Mouse (Mus musculus) right cerebral cortex, adult 2 months (tissue): ENCODE measurements at regions not wholly inside any gene's neighbourhood (a gene's known extent, or its start where the extent isn't known, plus 50 kb on each side); places are given as distances from the start of the nearest gene placed in this dataset.

ENCODE experiments used
- DNase-seq, 2 experiments: peaks; one replicate each; pipeline ENCODE4 v3.0.0; 2021 to 2022; ENCODE audit warnings: low spot score in 2 of 2

DNA sequence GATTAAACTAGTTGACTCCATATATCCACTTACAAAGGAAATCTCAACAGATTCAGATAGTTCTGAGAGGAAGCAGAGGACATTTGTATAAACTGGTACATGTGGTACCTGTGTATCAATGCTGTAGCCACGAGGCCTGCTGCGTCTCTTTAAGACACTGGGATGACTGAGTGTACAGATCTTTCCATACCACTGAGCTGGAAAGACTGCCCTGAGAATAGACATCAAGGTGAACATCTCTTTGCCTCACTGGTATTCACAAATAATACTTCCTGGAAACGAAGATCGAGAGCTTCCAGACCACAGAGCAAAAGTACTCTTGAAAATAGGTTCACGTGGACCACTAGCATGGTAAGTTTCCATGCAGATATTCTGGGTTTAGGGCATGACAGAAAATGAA is 183.6 kb upstream of the Marcks start:
- DNase-seq: no peak

DNA sequence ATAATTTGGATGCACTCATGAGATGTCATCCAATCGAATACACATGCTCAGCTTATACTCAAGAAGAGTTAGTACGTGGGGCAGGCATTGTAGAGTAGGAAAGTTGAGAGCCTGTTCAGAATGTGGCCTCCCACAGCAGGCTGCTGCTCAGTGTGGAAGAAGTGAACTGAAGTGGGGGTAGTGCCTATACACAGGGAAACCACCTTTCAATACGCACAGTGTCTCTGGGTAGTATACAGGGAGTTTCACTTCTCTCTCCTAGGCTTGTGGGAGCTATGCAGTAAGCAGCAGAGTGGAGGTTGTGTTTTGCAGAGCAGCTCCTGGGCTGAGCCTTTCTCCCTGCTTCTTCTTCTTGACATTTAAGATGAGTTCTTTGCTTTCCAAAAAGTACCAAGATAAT is 182.5 kb upstream of the Marcks start:
- DNase-seq: no peak

DNA sequence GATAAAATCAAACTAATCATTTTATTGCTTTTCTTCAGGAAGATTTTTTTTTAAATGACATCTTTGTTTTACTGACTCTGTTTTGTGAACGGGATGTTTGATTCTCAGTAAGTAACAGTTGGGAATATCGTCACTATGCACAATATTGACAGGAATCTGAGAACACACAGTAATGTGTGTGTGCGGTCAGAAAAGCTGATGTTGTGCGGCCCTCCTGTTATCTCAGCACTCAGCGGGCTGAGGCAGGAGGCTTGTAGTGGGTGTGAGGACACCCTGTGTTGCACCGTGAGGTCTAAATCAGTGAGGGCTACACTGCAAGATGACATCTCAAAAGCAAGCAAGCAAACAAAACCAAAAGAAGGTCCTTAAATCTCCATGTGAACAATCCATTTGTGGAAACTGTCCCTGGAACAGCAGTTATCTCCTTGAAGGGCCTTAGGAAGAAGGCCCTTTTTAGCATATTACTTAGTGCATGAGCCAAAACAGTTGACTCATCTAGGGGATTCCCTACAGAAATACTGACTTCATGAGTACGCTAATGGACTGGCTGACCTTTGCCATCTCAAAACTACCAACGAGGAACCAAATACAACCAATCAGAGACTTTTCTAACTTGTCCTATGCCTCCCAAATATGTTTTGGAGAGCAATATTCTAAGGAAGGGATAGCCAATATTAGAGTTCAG is 181.2 kb upstream of the Marcks start:
- no peak for DNase-seq

DNA sequence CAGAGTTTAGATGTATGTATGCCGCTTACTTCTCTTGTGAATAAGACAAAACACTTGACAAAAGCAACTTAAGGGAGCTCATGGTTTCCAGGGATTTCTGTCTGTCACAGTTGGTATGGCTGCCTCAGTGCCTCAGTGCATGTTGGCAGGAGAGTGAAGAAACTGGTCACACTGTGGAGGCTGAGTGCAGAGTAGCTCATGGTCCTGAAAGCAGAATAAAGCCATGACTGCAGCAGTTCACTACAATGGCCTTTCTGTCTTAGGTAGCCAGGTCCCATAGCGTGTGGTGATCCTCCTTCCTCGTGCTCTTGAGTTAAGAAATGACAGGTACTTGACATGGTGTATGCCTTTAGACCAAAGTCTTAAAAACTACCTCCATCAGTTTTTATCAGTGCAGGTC is 178.0 kb upstream of the Marcks start:
- no peak for DNase-seq

DNA sequence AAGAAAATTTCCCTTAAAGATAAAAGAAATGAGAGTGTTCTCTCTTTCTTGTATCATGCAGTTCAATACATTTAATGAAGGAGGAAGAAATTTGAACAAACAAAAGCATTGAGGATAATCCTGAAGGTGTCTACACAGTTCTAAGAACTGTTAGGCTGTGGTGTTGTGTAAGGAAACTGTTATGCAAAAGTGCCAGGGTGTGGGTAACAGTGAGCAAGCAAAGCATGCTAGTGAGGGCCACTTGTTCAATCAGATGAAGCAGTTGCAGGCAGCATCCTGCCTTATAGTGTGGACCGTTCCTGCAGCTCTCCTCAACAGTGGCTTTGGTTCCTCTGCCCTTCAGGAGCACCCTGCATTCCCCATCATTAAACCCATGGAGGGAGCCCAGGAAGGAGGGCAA is 177.1 kb upstream of the Marcks start:
- DNase-seq: no peak

DNA sequence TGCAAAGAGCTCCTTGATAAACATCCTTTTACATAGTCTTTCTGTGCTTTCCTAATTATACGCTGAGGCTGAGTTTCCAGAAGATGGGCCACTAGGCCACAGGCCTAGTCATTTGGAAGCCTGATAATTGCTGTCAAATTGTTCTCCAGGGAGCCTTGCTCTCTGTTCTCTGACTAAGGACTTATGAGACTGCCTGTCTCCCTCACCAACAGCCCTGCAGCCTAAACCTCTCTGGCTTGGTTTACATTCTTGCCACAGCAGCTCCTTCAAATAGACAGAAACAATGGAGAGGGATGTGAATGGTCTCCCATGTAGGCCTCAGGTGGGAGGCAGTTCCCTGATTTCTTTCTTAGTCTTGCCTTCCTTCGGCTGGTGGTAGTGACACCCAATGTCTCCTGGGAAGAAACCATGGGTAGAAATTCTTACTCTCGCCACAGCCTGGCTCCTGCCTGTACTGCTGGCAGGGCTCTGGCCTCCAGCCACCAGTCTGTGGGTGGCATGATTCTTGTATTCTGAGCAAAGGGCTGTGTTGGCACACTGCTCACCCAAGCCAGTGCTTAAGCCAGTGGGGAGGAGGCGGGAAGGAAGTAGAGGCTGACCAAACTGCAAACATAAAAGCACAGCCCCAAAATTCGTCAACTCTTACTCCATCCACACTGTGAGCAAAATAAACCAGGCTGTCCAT is 176.2 kb upstream of the Marcks start:
- DNase-seq: peak; percentile 64 to 78

DNA sequence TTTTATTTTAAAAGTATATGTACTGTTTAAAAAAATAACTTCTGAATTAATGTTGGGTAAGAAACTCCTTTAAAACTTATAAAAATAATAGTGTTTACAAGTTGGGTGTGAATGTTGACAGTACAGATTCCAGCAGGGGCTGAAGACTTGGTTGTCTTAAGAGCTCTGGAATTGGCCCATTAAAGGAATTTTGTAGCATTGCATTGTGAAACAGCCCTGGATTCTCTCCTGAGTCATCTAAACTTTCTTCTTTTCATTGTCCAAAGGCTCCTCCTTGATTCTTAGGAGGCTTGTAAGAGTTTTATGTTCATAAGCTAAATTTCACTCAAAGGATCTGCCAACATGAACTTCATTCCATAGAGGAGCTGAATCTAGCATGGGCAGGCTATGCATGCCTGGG is 174.7 kb upstream of the Marcks start:
- no peak for DNase-seq

DNA sequence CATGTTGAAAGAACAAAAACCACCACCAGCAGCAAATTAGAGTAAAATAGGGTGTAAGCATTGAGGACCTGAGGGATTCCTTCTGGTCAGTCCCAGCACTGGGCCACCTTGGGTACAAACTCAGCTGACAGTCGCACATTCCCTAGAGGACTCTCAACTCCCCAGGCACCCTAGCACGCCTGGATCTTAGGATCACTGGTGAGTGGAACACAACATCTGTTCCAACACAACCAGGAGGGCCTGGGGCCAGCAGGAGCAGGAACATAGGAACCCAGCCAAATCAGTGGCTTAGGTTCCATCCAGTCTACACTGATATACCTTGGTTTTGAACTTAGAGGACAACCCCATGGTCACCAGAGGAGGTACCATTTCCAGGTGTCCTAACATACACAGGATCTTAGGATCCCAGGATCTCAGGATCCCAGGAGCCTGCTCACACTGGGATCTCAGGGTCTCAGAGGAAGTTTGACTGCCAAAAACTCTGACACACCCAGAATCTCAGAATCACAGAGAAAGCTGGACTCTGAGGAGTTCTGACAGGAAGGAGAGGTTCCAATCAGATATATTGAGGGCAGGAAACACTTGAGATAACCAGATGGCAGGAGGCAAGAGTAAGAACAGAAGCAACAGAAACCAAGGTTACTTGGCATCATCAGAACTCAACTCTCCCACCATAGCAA is 171.7 kb upstream of the Marcks start:
- DNase-seq: no peak

DNA sequence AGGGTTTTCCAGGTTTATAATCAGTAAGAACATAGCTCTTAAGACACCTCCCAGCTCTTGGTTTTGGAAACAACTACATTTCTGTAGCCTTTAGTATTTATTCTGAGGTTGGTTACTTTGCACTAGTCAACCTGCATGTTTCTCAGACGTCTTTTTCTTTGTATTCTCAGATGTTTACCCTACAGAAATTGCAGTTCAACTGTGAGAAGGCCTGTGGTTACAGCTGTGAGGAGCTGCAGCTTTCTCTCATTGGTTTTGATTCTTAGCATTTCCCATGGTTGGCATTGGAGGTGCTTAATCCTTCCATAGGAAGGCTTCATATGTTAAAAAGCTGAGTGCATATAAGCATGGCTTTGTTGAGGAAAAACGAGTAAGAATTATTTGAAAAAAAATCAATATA is 165.9 kb upstream of the Marcks start:
- DNase-seq: no peak

DNA sequence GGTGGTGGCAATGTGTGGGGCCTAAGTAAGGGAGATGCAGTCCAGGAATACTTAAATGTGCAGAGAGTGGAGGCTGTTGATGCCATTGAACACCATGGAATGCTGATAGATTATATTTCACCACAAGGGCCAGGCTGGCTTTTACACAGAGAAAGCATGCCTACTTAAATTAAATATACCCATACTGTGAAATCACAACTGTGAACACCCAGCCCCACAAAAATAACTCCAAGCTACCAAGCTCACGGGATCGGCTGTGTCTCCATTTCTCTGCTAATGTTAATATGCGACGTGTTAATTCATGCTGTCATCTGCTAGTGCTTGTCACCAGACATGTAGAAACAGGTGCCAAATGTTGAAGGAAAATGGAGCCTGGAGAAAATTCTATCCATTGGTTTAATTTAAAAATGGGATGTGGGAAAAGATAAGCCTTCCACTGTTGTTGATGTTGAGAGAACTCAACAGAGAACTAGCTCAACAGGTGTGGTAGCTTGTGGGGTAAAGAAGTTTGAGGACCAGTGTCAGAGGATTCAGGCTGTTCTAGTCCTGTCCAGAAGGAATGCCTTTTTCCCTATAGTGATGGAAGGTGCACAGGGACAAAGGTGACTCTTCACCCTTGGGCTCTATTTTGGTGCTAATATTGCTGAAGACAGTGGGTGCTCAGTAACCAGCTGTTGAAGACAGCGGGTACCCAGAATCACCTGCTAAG is 161.6 kb upstream of the Marcks start:
- no peak for DNase-seq

DNA sequence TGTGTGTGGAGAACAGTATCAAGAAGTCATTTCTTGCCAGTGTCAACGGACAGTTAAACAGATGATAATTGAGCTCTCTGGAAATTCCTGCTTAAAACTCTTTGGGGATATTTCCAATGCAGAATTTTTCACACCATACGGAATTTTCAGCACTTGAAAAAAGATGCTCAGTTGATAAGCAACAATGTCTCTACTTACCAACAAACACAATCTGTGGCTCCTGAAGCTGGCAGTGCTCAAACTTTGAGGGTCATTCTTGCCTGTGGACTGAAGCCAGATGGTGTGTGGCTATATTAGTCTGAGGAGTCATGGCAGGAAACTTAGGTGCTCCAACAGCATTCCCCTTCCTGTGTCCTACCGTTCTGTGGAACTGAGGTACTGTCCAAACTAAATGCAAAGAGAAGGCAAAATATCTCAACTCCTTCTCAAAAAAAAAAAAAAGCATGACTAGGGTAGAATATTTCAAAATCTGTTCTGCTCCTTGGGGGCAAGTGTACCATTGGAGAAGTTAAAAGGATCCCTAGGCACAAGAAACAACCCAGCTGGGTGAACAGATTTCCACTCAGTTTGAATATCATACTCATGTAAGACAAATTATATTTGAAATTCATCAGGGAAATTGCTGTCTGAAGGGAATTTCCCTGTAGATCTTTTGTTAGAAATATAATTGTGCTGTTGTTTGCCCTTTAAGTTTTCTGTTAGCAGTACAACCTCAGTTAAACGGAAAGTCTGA is 160.1 kb upstream of the Marcks start:
- no peak for DNase-seq

DNA sequence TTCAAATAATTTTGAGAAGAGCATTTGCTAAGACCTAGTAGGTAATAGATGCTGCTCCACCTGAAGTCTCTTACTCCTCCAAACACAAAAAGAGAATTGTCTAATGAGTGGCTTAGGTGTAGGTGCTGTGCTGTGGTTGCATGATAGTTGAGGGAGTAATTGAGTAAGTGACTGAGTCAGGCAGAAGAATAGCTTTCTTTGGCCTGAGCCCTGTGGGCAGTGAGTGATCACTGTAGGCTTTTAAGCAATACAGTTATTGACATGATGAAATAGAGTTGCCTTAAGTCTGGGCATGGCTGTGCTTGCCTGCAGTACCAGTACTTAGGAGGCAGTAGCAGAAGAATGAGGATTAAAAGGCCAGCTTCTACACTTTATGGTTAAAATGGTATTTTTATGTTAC is 155.5 kb upstream of the Marcks start:
- DNase-seq: no peak

DNA sequence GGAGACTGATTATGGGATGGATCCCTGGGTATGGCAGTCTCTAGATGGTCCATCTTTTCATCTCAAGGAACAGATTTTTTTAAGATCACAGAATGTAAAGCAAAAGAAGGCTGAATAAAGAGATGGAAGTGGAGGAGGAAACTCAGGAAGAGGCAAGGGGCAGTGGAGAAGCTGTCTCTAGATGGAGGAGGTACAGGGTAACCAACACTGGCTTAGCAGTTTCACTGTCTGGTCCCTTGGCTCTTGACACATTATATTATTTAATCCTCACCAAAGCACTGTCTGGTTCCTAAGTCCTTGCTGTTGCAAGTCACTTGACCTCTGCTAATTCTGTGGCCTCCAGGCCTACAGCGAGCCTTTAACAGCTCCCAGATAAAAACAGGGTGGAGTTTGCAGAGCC is 154.6 kb upstream of the Marcks start:
- no peak for DNase-seq

DNA sequence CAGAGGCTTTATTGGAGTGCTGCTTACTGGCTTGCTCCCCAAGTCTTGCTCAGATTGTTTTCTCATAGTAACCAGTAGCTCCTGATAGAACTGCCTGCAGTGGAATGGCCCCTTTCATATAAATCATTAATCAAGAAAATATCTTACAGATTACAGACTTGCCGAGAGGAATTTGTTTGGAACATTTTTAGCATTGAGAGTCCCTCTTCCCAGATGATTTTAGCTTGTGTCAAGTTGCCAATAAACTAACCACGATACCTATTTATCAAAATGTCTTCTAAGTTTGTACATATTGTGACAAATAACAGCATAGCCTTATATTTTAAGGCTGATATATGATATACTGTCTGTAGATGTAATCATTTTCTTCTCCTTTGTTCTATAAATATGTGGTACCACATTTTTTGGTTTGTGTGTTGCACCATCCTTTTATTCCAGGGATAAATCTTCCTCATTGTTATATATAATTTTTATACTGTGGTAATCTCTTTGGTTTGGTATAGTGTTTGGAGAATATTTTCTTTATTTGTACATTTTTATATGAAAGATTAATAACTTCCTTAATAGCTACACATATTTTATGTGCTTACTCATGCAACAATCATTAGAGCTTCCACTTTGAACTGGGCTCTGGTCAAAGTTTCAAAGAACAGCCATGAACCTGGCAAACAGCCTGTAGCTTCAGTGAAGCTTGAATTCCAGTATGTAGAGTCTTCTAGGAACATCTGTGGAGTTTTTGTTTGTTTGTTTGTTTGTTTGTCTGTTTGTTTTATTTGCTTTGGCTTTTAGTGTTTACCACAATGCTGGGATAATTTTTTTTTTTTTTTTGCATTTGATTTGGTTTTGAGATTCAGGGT is 153.1 kb upstream of the Marcks start:
- DNase-seq: no peak

DNA sequence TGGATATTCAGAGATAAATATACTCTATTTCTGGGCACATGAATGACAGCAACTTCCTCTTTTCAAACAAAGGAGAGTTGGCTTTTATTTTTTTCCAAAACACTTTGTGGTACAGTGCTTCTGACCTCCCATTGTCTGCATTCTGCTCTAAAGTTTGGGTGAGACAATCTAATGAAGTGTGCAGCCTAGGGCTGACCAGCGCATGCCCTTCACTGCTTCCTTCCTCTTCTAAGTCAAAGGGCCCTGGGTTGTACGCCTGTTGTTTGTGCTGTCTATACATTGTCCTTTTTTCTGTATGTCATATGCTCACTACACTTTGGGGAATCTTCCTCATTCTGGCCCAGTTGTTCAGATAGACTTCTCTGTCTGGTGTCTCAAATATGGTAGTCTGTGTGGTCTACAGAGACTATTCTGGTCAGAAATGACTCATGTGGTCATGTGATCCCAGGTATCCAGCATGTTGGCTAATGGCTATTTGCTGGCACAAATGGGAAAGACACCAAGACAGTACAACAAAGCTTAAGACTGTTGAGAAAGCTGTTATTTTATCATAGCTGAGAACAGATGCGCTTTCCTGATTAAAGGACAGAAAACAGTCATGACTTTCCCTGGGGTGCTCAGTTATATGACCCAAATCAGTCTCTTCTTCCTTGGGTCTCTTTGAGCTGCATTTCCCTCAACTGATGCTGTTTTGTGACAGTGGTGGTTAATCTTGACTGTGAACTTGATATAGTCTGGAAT is 151.4 kb upstream of the Marcks start:
- no peak for DNase-seq

DNA sequence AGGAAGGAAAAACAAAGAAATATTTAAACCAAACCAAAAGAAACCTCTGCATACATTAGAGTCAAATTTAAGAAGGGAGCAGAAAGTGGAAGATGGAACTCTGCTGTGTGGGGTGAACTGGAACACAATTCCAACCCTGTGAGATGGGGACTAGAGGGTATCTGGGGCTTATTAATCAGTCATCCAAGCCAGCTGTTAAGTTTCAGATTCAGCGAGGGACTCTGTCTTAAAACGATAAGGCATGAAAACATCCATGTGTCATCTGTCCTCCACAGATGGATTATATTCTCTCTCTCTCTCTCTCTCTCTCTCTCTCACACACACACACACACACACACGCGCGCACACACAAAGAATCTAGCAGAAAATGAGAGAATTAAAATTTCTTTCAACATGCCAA is 147.6 kb upstream of the Marcks start:
- no peak for DNase-seq

DNA sequence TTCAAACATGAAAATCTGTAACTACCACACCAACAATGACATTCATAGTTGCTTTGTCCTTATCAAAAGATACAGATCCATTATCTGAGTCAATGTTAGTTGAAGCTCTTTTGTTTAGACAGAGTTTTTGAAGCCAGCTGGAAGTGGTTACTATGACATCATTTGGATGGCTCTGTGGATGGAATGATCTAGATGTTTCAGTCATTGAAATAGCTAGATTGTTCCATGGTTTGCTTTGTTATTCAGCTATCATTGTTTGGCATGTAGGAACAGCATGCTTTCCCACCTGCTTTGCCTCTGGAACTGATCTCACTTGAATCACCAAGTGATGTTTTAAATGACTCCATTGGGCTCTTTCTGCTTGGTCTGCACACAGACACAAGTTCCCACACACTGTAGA is 144.2 kb upstream of the Marcks start:
- no peak for DNase-seq

DNA sequence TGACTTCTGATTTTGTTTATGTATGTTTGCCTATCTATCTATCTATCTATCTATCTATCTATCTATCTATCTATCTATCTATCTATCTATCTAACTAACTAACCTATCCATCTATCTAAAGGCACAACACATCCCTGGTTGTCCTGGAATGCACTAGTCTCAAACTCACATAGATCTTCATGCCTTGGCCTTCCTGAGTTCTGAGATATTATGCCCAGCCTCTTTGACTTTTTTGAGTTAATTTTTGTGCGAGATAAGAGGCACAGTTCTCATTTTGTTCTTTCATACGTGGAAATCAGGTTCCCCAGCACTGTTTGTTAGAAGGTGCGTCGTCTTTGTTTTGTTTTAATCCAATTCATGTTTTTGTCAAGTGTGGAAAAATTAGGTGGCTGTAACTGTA is 142.1 kb upstream of the Marcks start:
- no peak for DNase-seq

DNA sequence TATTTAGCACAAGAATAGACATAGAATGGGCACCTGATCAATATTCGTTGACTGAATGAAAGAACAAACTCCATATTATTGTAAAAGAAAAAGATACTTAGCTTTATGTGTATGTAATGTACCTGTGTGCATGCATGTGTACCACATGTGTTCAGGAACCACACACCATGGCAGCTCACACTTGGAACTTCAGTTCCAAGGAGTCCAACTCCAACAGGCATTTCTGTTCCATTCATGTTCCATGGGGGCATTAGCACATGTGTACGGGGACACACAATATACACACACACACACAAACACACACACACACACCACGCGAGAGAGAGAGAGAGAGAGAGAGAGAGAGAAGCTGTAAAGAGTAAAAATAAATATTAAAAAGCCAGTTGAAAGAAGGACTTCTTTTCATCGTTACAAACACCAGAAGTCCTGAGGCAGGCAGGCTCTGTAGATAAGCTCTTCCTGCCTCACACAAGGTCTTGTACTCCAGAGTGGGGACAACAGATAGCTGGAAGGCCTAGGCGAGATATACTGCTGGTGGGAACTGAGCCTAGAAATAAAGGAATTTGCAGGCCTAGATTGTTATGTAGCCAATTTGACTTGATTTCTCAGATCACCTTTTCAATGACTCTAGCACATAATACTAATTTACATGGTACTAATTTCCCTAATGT is 141.6 kb upstream of the Marcks start:
- no peak for DNase-seq

DNA sequence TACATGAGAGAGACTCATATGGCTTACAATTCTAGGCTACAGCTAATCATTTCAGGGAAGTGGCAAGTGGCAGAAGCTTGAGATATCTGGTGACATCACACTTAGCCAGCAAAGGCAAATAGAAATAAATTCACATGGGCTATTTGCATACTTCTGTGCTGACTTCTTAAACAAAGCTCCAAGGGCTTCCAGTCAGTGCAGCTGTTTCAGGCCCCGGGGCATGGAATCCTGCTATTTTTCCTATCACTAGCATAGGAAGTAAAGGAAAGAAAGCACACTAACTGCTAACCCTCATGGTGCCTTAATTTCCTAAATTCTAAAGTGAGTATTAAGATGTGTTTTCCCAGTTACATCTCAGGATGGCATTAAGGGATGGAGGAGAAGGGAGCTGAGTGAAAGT is 140.6 kb upstream of the Marcks start:
- DNase-seq: no peak
